Mouse (Mus musculus): Measurements from ENCODE around the gene Ces1a.

Gene Ces1a

GRCm38 (mm10) chr8:93048092-93048491, at the start of gene Ces1a:
Gene Ces1a, minus strand, starts transcription at chr8:93048192.
- no peak for DNase-seq

GRCm38 (mm10) chr8:93095376-93095775, 47.4 kb upstream of the Ces1a start:
- peak; percentile 50 for DNase-seq

- no peak for DNase-seq
Observed at GRCm38 (mm10) chr8:93091324-93091723, 43.3 kb upstream of the Ces1a start.

- DNase-seq = peak; percentile 7
Observed at GRCm38 (mm10) chr8:93088686-93089122, 40.7 kb upstream of the Ces1a start.

GRCm38 (mm10) chr8:93088193-93088592, 40.2 kb upstream of the Ces1a start:
- no peak for DNase-seq

GRCm38 (mm10) chr8:93079887-93080286, 31.9 kb upstream of the Ces1a start, which contains the start of gene Ces1b:
Gene Ces1b, minus strand, starts transcription at chr8:93080017.
- no peak for DNase-seq

- no peak for DNase-seq
Observed at GRCm38 (mm10) chr8:93075251-93075650, 27.3 kb upstream of the Ces1a start.

- DNase-seq = no peak
Observed at GRCm38 (mm10) chr8:93063416-93064117, 15.6 kb upstream of the Ces1a start.

GRCm38 (mm10) chr8:93059185-93059584, 11.2 kb upstream of the Ces1a start:
- DNase-seq = peak; percentile 70

- DNase-seq = no peak
Observed at GRCm38 (mm10) chr8:93055238-93055637, 7.2 kb upstream of the Ces1a start.

GRCm38 (mm10) chr8:93048510-93049416, 771 bp upstream of the Ces1a start:
- peak; percentile 18 for DNase-seq

GRCm38 (mm10) chr8:93043083-93043482, 4.9 kb downstream of the Ces1a start:
- DNase-seq = no peak

- no peak for DNase-seq
Observed at GRCm38 (mm10) chr8:93040776-93041567, 7.0 kb downstream of the Ces1a start.

GRCm38 (mm10) chr8:93040256-93040655, 7.7 kb downstream of the Ces1a start:
- no peak for DNase-seq

- no peak for DNase-seq
Observed at GRCm38 (mm10) chr8:93038831-93039230, 9.2 kb downstream of the Ces1a start.

- no peak for DNase-seq
Observed at GRCm38 (mm10) chr8:93030664-93031063, 17.3 kb downstream of the Ces1a start.

GRCm38 (mm10) chr8:93021738-93022137, 26.3 kb downstream of the Ces1a start:
- no peak for DNase-seq

- no peak for DNase-seq
Observed at GRCm38 (mm10) chr8:93014300-93014699, 33.7 kb downstream of the Ces1a start.

- DNase-seq = no peak
Observed at GRCm38 (mm10) chr8:93012226-93012625, 35.8 kb downstream of the Ces1a start.

- peak; percentile 87 for DNase-seq
Observed at GRCm38 (mm10) chr8:93011439-93011838, 36.6 kb downstream of the Ces1a start.

- peak; percentile 68 for DNase-seq
Observed at GRCm38 (mm10) chr8:93010286-93010685, 37.7 kb downstream of the Ces1a start.

- peak; percentile 80 for DNase-seq
Observed at GRCm38 (mm10) chr8:92998600-92998999, 49.4 kb downstream of the Ces1a start.

GRCm38 (mm10) chr8:92996840-92997239, 51.2 kb downstream of the Ces1a start:
- peak; percentile 64 for DNase-seq

Data from lung, postnatal 10 days (tissue).